Mouse (Mus musculus) limb, embryonic 10.5 days (tissue): ENCODE data around the gene Hoxd3. TPM values are rescaled to one million over a fixed set of nuclear protein-coding genes. Genes with fewer than 3 reads are reported as not detected.

Experiments
- DNase-seq: peaks from one replicate; pipeline ENCODE4 v3.0.0-alpha.2; 2017; ENCODE audit warnings: low spot score
- H3K27ac ChIP-seq: fragments of 300-500 bp; sonication (generic); 2 replicates; pipeline ENCODE4 v1.5.1; 2016; ENCODE audit warnings: mild to moderate bottlenecking
- H3K27me3 ChIP-seq: fragments of 300-500 bp; sonication (generic); 2 replicates; pipeline ENCODE4 v1.6.1; 2016; ENCODE audit warnings: low read depth, mild to moderate bottlenecking; ENCODE audit not compliant: poor library complexity, severe bottlenecking
- H3K36me3 ChIP-seq: fragments of 300-500 bp; sonication (generic); 2 replicates; pipeline ENCODE4 v1.6.1; 2016; ENCODE audit warnings: mild to moderate bottlenecking, moderate library complexity
- H3K4me1 ChIP-seq: fragments of 300-500 bp; sonication (generic); 2 replicates; pipeline ENCODE4 v1.6.1; 2016
- H3K4me3 ChIP-seq: fragments of 300-500 bp; sonication (generic); 2 replicates; pipeline ENCODE4 v1.5.1; 2016; ENCODE audit warnings: mild to moderate bottlenecking, moderate library complexity
- H3K9me3 ChIP-seq: fragments of 300-500 bp; sonication (generic); replicated peaks from 2 replicates; pipeline ENCODE4 v1.6.1; 2016; ENCODE audit warnings: mild to moderate bottlenecking
- WGBS: fragments of 180-500 bp; shearing (Covaris S2); methylation state at CpG from one replicate; pipeline ENCODE4 v1.1.7; 2016; 5-methylcytosine and 5-hydroxymethylcytosine counted together
- polyA plus RNA-seq: library from polyadenylated mRNA; unstranded; fragments of >200 nt; fragmentation: Nextera tagmentation; extraction: Ambion mirVana; gene quantifications from 2 replicates; pipeline ENCODE4 v1.2.1, GENCODE M21; 2016

Hoxd3 gene
- polyA plus RNA-seq, 1 experiment from 2014 or later: 1.4 TPM

GRCm38 (mm10) chr2:74750731-74751250 is 39.1 kb downstream of the Hoxd3 start:
- Histone ChIP-seq H3K27me3 (peaks cover 84% of the 10 kb centered on the region), H3K27ac (peak overlapping the region; percentile 91), H3K4me3 (no peak overlapping the region), H3K36me3 (no peaks in the 10 kb centered on the region), H3K4me1 (peaks cover 74% of the 10 kb centered on the region), H3K9me3 (no peaks in the 10 kb centered on the region)
- 49% methylated on average over 5 of the region's 5 CpGs for WGBS
- DNase-seq: no peak

- Histone ChIP-seq H3K27me3 (peaks cover 73% of the 10 kb centered on the region), H3K36me3 (no peaks in the 10 kb centered on the region), H3K4me3 (no peak overlapping the region), H3K4me1 (peaks cover 63% of the 10 kb centered on the region), H3K9me3 (no peaks in the 10 kb centered on the region), H3K27ac (no peak overlapping the region)
- DNase-seq: peak; percentile 27
- WGBS: 88% methylated on average over 1 of the region's 1 CpGs
Observed at GRCm38 (mm10) chr2:74751861-74752260, 40.1 kb downstream of the Hoxd3 start.

- peak overlapping the region; percentile 52 for H3K4me3 ChIP-seq
- H3K4me1 ChIP-seq: peaks cover 57% of the 10 kb centered on the region
- WGBS: 2% methylated on average over 45 of the region's 45 CpGs
- peak overlapping the region; percentile 93 for H3K27ac ChIP-seq
- peaks cover 66% of the 10 kb centered on the region for H3K27me3 ChIP-seq
- DNase-seq: peak; percentile 80
- no peaks in the 10 kb centered on the region for H3K9me3 ChIP-seq
- no peaks in the 10 kb centered on the region for H3K36me3 ChIP-seq
Observed at GRCm38 (mm10) chr2:74752431-74753174, 40.9 kb downstream of the Hoxd3 start.

GRCm38 (mm10) chr2:74753175-74753523 is 41.4 kb downstream of the Hoxd3 start:
- H3K4me1 ChIP-seq: peaks cover 51% of the 10 kb centered on the region
- no peak for DNase-seq
- H3K27me3 ChIP-seq: peaks cover 64% of the 10 kb centered on the region
- peak overlapping the region; percentile 93 for H3K27ac ChIP-seq
- peak overlapping the region; percentile 52 for H3K4me3 ChIP-seq
- H3K9me3 ChIP-seq: no peaks in the 10 kb centered on the region
- WGBS: 1% methylated on average over 25 of the region's 25 CpGs
- H3K36me3 ChIP-seq: no peaks in the 10 kb centered on the region

GRCm38 (mm10) chr2:74753711-74754110 is 42.0 kb downstream of the Hoxd3 start:
- H3K27me3 ChIP-seq: peaks cover 60% of the 10 kb centered on the region
- no peak for DNase-seq
- no peaks in the 10 kb centered on the region for H3K9me3 ChIP-seq
- 26% methylated on average over 5 of the region's 5 CpGs for WGBS
- no peaks in the 10 kb centered on the region for H3K36me3 ChIP-seq
- H3K27ac ChIP-seq: peak overlapping the region; percentile 93
- peak overlapping the region; percentile 52; the same call in 1 of the 2 replicates for H3K4me3 ChIP-seq
- peaks cover 46% of the 10 kb centered on the region for H3K4me1 ChIP-seq

- peak; percentile 35 for DNase-seq
- Histone ChIP-seq H3K4me3 (no peak overlapping the region), H3K4me1 (peaks cover 41% of the 10 kb centered on the region), H3K27me3 (peaks cover 62% of the 10 kb centered on the region), H3K27ac (no peak overlapping the region), H3K9me3 (no peaks in the 10 kb centered on the region), H3K36me3 (no peaks in the 10 kb centered on the region)
- WGBS: 0% methylated on average over 1 of the region's 1 CpGs
Observed at GRCm38 (mm10) chr2:74760146-74760545, 48.4 kb downstream of the Hoxd3 start.

GRCm38 (mm10) chr2:74761941-74762340 is 50.2 kb downstream of the Hoxd3 start:
- peaks cover 41% of the 10 kb centered on the region for H3K4me1 ChIP-seq
- WGBS: 2% methylated on average over 13 of the region's 13 CpGs
- no peak overlapping the region for H3K27ac ChIP-seq
- H3K9me3 ChIP-seq: no peaks in the 10 kb centered on the region
- H3K27me3 ChIP-seq: peaks cover 69% of the 10 kb centered on the region
- H3K4me3 ChIP-seq: peak overlapping the region; percentile 62
- peak; percentile 44 for DNase-seq
- H3K36me3 ChIP-seq: no peaks in the 10 kb centered on the region

GRCm38 (mm10) chr2:74762522-74763244 is 51.0 kb downstream of the Hoxd3 start, which contains the start of gene Hoxd1:
Gene Hoxd1 (plus strand): TSS chr2:74762980.
- H3K27me3 ChIP-seq: peaks cover 69% of the 10 kb centered on the region
- H3K27ac ChIP-seq: peak within 1 kb of the TSS; percentile 26
- peak within 1 kb of the TSS; percentile 62 for H3K4me3 ChIP-seq
- DNase-seq: peak; percentile 88
- WGBS: under 1% methylated on average over 61 of the region's 61 CpGs
- no peaks in the 10 kb centered on the region for H3K36me3 ChIP-seq
- no peaks in the 10 kb centered on the region for H3K9me3 ChIP-seq
- H3K4me1 ChIP-seq: peaks cover 41% of the 10 kb centered on the region

GRCm38 (mm10) chr2:74763245-74763735 is 51.6 kb downstream of the Hoxd3 start:
- WGBS: under 1% methylated on average over 53 of the region's 53 CpGs
- no peaks in the 10 kb centered on the region for H3K9me3 ChIP-seq
- peak; percentile 53 for DNase-seq

GRCm38 (mm10) chr2:74763976-74764375 is 52.2 kb downstream of the Hoxd3 start:
- 35% methylated on average over 10 of the region's 10 CpGs for WGBS
- H3K27ac ChIP-seq: no peak overlapping the region
- peak; percentile 49 for DNase-seq
- no peaks in the 10 kb centered on the region for H3K36me3 ChIP-seq
- peaks cover 64% of the 10 kb centered on the region for H3K27me3 ChIP-seq
- peaks cover 41% of the 10 kb centered on the region for H3K4me1 ChIP-seq
- no peaks in the 10 kb centered on the region for H3K9me3 ChIP-seq
- H3K4me3 ChIP-seq: peak overlapping the region; percentile 62; the same call in 1 of the 2 replicates

More at GRCm38 (mm10) chr2:74763245-74763735, 51.6 kb downstream of the Hoxd3 start:
- Histone ChIP-seq H3K27ac (peak overlapping the region; percentile 26), H3K36me3 (no peaks in the 10 kb centered on the region), H3K27me3 (peaks cover 64% of the 10 kb centered on the region), H3K4me1 (peaks cover 41% of the 10 kb centered on the region), H3K4me3 (peak overlapping the region; percentile 62)

GRCm38 (mm10) chr2:74774359-74774758 is 62.6 kb downstream of the Hoxd3 start:
- Histone ChIP-seq H3K4me3 (no peak overlapping the region), H3K27me3 (no peaks in the 10 kb centered on the region), H3K36me3 (no peaks in the 10 kb centered on the region), H3K9me3 (no peaks in the 10 kb centered on the region), H3K4me1 (no peaks in the 10 kb centered on the region), H3K27ac (no peak overlapping the region)
- no peak for DNase-seq
- WGBS: 90% methylated on average over 2 of the region's 2 CpGs

GRCm38 (mm10) chr2:74777536-74778275 is 66.0 kb downstream of the Hoxd3 start:
- no peak for DNase-seq
- no peaks in the 10 kb centered on the region for H3K36me3 ChIP-seq
- 74% methylated on average over 13 of the region's 13 CpGs for WGBS

More at GRCm38 (mm10) chr2:74777536-74778275, 66.0 kb downstream of the Hoxd3 start:
- Histone ChIP-seq H3K4me3 (no peak overlapping the region), H3K9me3 (no peaks in the 10 kb centered on the region), H3K27ac (no peak overlapping the region), H3K4me1 (no peaks in the 10 kb centered on the region), H3K27me3 (peaks cover 4% of the 10 kb centered on the region)
